Mouse (Mus musculus): ENCODE data around the gene Kmt2c.
A peak's percentile ranks its signal among the peaks of the same experiment; 100 is the strongest.

DNA sequence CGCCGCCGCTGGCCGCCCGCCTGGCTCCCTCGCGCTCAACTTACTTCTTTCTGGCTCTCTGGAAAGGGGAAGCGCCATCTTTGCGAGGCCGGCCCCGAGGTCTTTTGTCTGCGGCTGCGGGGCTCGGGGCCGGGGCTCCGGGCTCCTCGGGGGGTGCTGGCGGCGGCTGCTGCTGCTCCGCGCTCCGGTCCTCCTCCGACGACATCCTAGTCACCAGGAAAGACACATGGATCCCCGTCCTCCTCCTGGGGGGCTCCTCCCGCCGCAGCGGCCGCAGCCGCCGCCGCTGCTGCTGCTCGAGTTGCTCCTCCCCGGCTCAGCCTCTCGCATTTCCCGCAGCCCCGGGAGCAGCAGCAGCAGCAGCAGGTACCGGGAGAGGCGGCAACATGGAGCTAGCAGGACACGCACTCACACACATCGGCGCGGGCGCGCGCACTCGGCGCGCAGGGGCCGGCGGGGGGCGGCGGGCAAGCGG is at the start of gene Kmt2c:
- TF ChIP-seq JUND (IDR thresholded peaks at IDR 0.05; ENCODE audit: low read depth, low read length) = no peak
- peak; percentile 64 to 78 for TF ChIP-seq POLR2A (IDR thresholded peaks at IDR 0.05; ENCODE audit: control insufficient read depth in 1 of 2, insufficient read depth in 1 of 2, low read depth in 1 of 2, low read length in 2 of 2, poor library complexity in 1 of 2)
- no peak for TF ChIP-seq USF1 (IDR thresholded peaks at IDR 0.05; ENCODE audit: low read depth, low read length)
- TF ChIP-seq ETS1 (IDR thresholded peaks at IDR 0.05; ENCODE audit: low read depth, low read length) = no peak; the same call in 1 of the 2 replicates
- peak; percentile 35 for TF ChIP-seq MXI1 (IDR thresholded peaks at IDR 0.05; ENCODE audit: low read depth, low read length)
- TF ChIP-seq MAZ (IDR thresholded peaks at IDR 0.05; ENCODE audit: low read depth, low read length) = peak; percentile 92; the same call in 1 of the 2 replicates
- TF ChIP-seq CTCF (IDR thresholded peaks at IDR 0.05 in 2 of 3, conservative IDR thresholded peaks at IDR 0.05 in 1 of 3; ENCODE audit: control insufficient read depth in 1 of 3, insufficient read depth in 1 of 3, low read depth in 2 of 3, low read length in 3 of 3, poor library complexity in 1 of 3, severe bottlenecking in 1 of 3) = 0 out of 6 replicates have a peak, but pooled peaks of 1 of the 3 experiments have one; percentile 6
- no peak for TF ChIP-seq RCOR1 (IDR thresholded peaks at IDR 0.05; ENCODE audit: low read depth, low read length)
- TF ChIP-seq UBTF (IDR thresholded peaks at IDR 0.05; ENCODE audit: borderline replicate concordance, insufficient read depth, low read depth, low read length) = 0 out of 2 replicates have a peak, but pooled peaks have one; percentile 33
